Mouse (Mus musculus): ENCODE measurements around the gene Prkd2. TPM values are rescaled to one million over a fixed set of nuclear protein-coding genes. Genes with fewer than 3 reads are reported as not detected.

Prkd2 gene
- polyA plus RNA-seq, 1 experiment from 2014 or later: 11.2 TPM

- Histone ChIP-seq H3K27me3 (ENCODE audit: control insufficient read depth, insufficient read depth, low read length) (no peaks in the 10 kb centered on the region), H3K36me3 (ENCODE audit: control insufficient read depth, insufficient read depth, low read length) (no peaks in the 10 kb centered on the region), H3K9ac (ENCODE audit: low read length) (no peak overlapping the region), H3K4me1 (ENCODE audit: control insufficient read depth, insufficient read depth, low read length) (no peaks in the 10 kb centered on the region), H3K4me3 (ENCODE audit: low read depth, low read length) (no peak overlapping the region), H3K27ac (ENCODE audit: low read depth, low read length) (no peak overlapping the region), H3K4me2 (ENCODE audit: low read depth) (no peak overlapping the region), H3K9me3 (ENCODE audit: control insufficient read depth, low read length) (no peaks in the 10 kb centered on the region)
- WGBS: 67% methylated on average over 2 of the region's 2 CpGs
- no peak for DNase-seq (ENCODE audit: low spot score)
- ATAC-seq (ENCODE audit: insufficient read depth, low FRiP score, low TSS enrichment): no peak
Measured at GRCm38 (mm10) chr7:16903439-16903955, 60.8 kb downstream of the Prkd2 start.

GRCm38 (mm10) chr7:16904120-16904675, 61.5 kb downstream of the Prkd2 start:
- Histone ChIP-seq H3K4me3 (ENCODE audit: low read depth, low read length) (no peak overlapping the region), H3K27me3 (ENCODE audit: control insufficient read depth, insufficient read depth, low read length) (no peaks in the 10 kb centered on the region), H3K36me3 (ENCODE audit: control insufficient read depth, insufficient read depth, low read length) (no peaks in the 10 kb centered on the region), H3K9me3 (ENCODE audit: control insufficient read depth, low read length) (no peaks in the 10 kb centered on the region), H3K4me1 (ENCODE audit: control insufficient read depth, insufficient read depth, low read length) (no peaks in the 10 kb centered on the region), H3K27ac (ENCODE audit: low read depth, low read length) (no peak overlapping the region), H3K4me2 (ENCODE audit: low read depth) (no peak overlapping the region), H3K9ac (ENCODE audit: low read length) (no peak overlapping the region)
- no peak for ATAC-seq (ENCODE audit: insufficient read depth, low FRiP score, low TSS enrichment)
- WGBS: 66% methylated on average over 8 of the region's 10 CpGs
- no peak for DNase-seq (ENCODE audit: low spot score)

GRCm38 (mm10) chr7:16905491-16906021, 62.9 kb downstream of the Prkd2 start:
- Histone ChIP-seq H3K4me2 (ENCODE audit: low read depth) (no peak overlapping the region), H3K27ac (ENCODE audit: low read depth, low read length) (no peak overlapping the region), H3K4me3 (ENCODE audit: low read depth, low read length) (no peak overlapping the region), H3K9ac (ENCODE audit: low read length) (no peak overlapping the region), H3K27me3 (ENCODE audit: control insufficient read depth, insufficient read depth, low read length) (no peaks in the 10 kb centered on the region), H3K36me3 (ENCODE audit: control insufficient read depth, insufficient read depth, low read length) (no peaks in the 10 kb centered on the region), H3K9me3 (ENCODE audit: control insufficient read depth, low read length) (no peaks in the 10 kb centered on the region), H3K4me1 (ENCODE audit: control insufficient read depth, insufficient read depth, low read length) (no peaks in the 10 kb centered on the region)
- ATAC-seq (ENCODE audit: insufficient read depth, low FRiP score, low TSS enrichment) (no peak), DNase-seq (ENCODE audit: low spot score) (no peak)
- 39% methylated on average over 9 of the region's 9 CpGs for WGBS

GRCm38 (mm10) chr7:16906281-16906680, 63.6 kb downstream of the Prkd2 start, which contains the start of gene Ptgir:
Gene Ptgir (plus strand): TSS chr7:16906490.
- Histone ChIP-seq H3K4me3 (ENCODE audit: low read depth, low read length) (no peak within 1 kb of the TSS), H3K4me2 (ENCODE audit: low read depth) (no peak within 1 kb of the TSS), H3K27ac (ENCODE audit: low read depth, low read length) (no peak within 1 kb of the TSS), H3K9ac (ENCODE audit: low read length) (no peak within 1 kb of the TSS), H3K9me3 (ENCODE audit: control insufficient read depth, low read length) (no peaks in the 10 kb centered on the region), H3K4me1 (ENCODE audit: control insufficient read depth, insufficient read depth, low read length) (no peaks in the 10 kb centered on the region), H3K27me3 (ENCODE audit: control insufficient read depth, insufficient read depth, low read length) (no peaks in the 10 kb centered on the region), H3K36me3 (ENCODE audit: control insufficient read depth, insufficient read depth, low read length) (no peaks in the 10 kb centered on the region)
- ATAC-seq (ENCODE audit: insufficient read depth, low FRiP score, low TSS enrichment) (no peak), DNase-seq (ENCODE audit: low spot score) (no peak)
- WGBS: 29% methylated on average over 6 of the region's 6 CpGs

GRCm38 (mm10) chr7:16906889-16907559, 64.3 kb downstream of the Prkd2 start:
- H3K9ac ChIP-seq (ENCODE audit: low read length): no peak overlapping the region
- no peak for ATAC-seq (ENCODE audit: insufficient read depth, low FRiP score, low TSS enrichment)
- no peaks in the 10 kb centered on the region for H3K36me3 ChIP-seq (ENCODE audit: control insufficient read depth, insufficient read depth, low read length)
- DNase-seq (ENCODE audit: low spot score): no peak
- no peak overlapping the region for H3K4me3 ChIP-seq (ENCODE audit: low read depth, low read length)
- no peak overlapping the region for H3K4me2 ChIP-seq (ENCODE audit: low read depth)
- no peaks in the 10 kb centered on the region for H3K27me3 ChIP-seq (ENCODE audit: control insufficient read depth, insufficient read depth, low read length)
- WGBS: 92% methylated on average over 41 of the region's 41 CpGs
- H3K9me3 ChIP-seq (ENCODE audit: control insufficient read depth, low read length): no peaks in the 10 kb centered on the region
- no peaks in the 10 kb centered on the region for H3K4me1 ChIP-seq (ENCODE audit: control insufficient read depth, insufficient read depth, low read length)
- no peak overlapping the region for H3K27ac ChIP-seq (ENCODE audit: low read depth, low read length)

- WGBS: 79% methylated on average over 7 of the region's 7 CpGs
- Histone ChIP-seq H3K36me3 (ENCODE audit: control insufficient read depth, insufficient read depth, low read length) (no peaks in the 10 kb centered on the region), H3K27ac (ENCODE audit: low read depth, low read length) (no peak overlapping the region), H3K4me3 (ENCODE audit: low read depth, low read length) (no peak overlapping the region), H3K9me3 (ENCODE audit: control insufficient read depth, low read length) (no peaks in the 10 kb centered on the region), H3K27me3 (ENCODE audit: control insufficient read depth, insufficient read depth, low read length) (no peaks in the 10 kb centered on the region), H3K4me1 (ENCODE audit: control insufficient read depth, insufficient read depth, low read length) (no peaks in the 10 kb centered on the region), H3K9ac (ENCODE audit: low read length) (no peak overlapping the region; the same call in 1 of the 2 replicates), H3K4me2 (ENCODE audit: low read depth) (no peak overlapping the region)
- no peak for ATAC-seq (ENCODE audit: insufficient read depth, low FRiP score, low TSS enrichment)
- DNase-seq (ENCODE audit: low spot score): no peak
Measured at GRCm38 (mm10) chr7:16907842-16908241, 65.1 kb downstream of the Prkd2 start.

- 62% methylated on average over 11 of the region's 11 CpGs for WGBS
- Histone ChIP-seq H3K9me3 (ENCODE audit: control insufficient read depth, low read length) (no peaks in the 10 kb centered on the region), H3K27ac (ENCODE audit: low read depth, low read length) (no peak overlapping the region), H3K27me3 (ENCODE audit: control insufficient read depth, insufficient read depth, low read length) (no peaks in the 10 kb centered on the region), H3K9ac (ENCODE audit: low read length) (no peak overlapping the region; the same call in 1 of the 2 replicates), H3K4me3 (ENCODE audit: low read depth, low read length) (no peak overlapping the region), H3K4me1 (ENCODE audit: control insufficient read depth, insufficient read depth, low read length) (no peaks in the 10 kb centered on the region), H3K4me2 (ENCODE audit: low read depth) (no peak overlapping the region), H3K36me3 (ENCODE audit: control insufficient read depth, insufficient read depth, low read length) (no peaks in the 10 kb centered on the region)
- DNase-seq (ENCODE audit: low spot score) (no peak), ATAC-seq (ENCODE audit: insufficient read depth, low FRiP score, low TSS enrichment) (no peak)
Measured at GRCm38 (mm10) chr7:16908367-16908766, 65.7 kb downstream of the Prkd2 start.

- 67% methylated on average over 11 of the region's 11 CpGs for WGBS
- no peak overlapping the region; the same call in 1 of the 2 replicates for H3K9ac ChIP-seq (ENCODE audit: low read length)
- no peak for DNase-seq (ENCODE audit: low spot score)
- ATAC-seq (ENCODE audit: insufficient read depth, low FRiP score, low TSS enrichment): no peak
- H3K9me3 ChIP-seq (ENCODE audit: control insufficient read depth, low read length): no peaks in the 10 kb centered on the region
- H3K36me3 ChIP-seq (ENCODE audit: control insufficient read depth, insufficient read depth, low read length): no peaks in the 10 kb centered on the region
- H3K27ac ChIP-seq (ENCODE audit: low read depth, low read length): no peak overlapping the region
- no peaks in the 10 kb centered on the region for H3K27me3 ChIP-seq (ENCODE audit: control insufficient read depth, insufficient read depth, low read length)
- no peaks in the 10 kb centered on the region for H3K4me1 ChIP-seq (ENCODE audit: control insufficient read depth, insufficient read depth, low read length)
- no peak overlapping the region for H3K4me3 ChIP-seq (ENCODE audit: low read depth, low read length)
- no peak overlapping the region for H3K4me2 ChIP-seq (ENCODE audit: low read depth)
Measured at GRCm38 (mm10) chr7:16908859-16909258, 66.2 kb downstream of the Prkd2 start.

GRCm38 (mm10) chr7:16909909-16910308, 67.2 kb downstream of the Prkd2 start:
- WGBS: 51% methylated on average over 10 of the region's 10 CpGs
- Histone ChIP-seq H3K4me3 (ENCODE audit: low read depth, low read length) (no peak overlapping the region), H3K36me3 (ENCODE audit: control insufficient read depth, insufficient read depth, low read length) (peaks cover 4% of the 10 kb centered on the region; the same call in 1 of the 2 replicates), H3K9me3 (ENCODE audit: control insufficient read depth, low read length) (no peaks in the 10 kb centered on the region), H3K27me3 (ENCODE audit: control insufficient read depth, insufficient read depth, low read length) (no peaks in the 10 kb centered on the region), H3K27ac (ENCODE audit: low read depth, low read length) (no peak overlapping the region), H3K4me2 (ENCODE audit: low read depth) (no peak overlapping the region), H3K4me1 (ENCODE audit: control insufficient read depth, insufficient read depth, low read length) (no peaks in the 10 kb centered on the region), H3K9ac (ENCODE audit: low read length) (no peak overlapping the region)
- no peak for DNase-seq (ENCODE audit: low spot score)
- no peak for ATAC-seq (ENCODE audit: insufficient read depth, low FRiP score, low TSS enrichment)

Measured in neural tube, embryonic 11.5 days (tissue).